Mouse (Mus musculus): Measurements from ENCODE around the gene Mdm1. TPM values are rescaled to one million over a fixed set of nuclear protein-coding genes. Genes with fewer than 3 reads are reported as not detected.
"Not testable (repeated sequence)": the region's sequence is repeated elsewhere in the genome, so short reads cannot be mapped to it uniquely, and the experiment has no call there.

Gene Mdm1
- total RNA-seq, 2 experiments from 2014 or later = 1.7 to 2.6 TPM

GRCm38 (mm10) chr10:118178735-118179151, 37.1 kb downstream of the Mdm1 start:
- Histone ChIP-seq H3K27ac (no peak overlapping the region), H3K4me3 (no peak overlapping the region)
- TF ChIP-seq CTCF (IDR thresholded peaks at IDR 0.05) = no peak
- DNase-seq = no peak
- intact Hi-C loops (cut with DNase I) = no loop called here

GRCm38 (mm10) chr10:118179265-118179664, 37.7 kb downstream of the Mdm1 start:
- Histone ChIP-seq H3K4me3 (no peak overlapping the region), H3K27ac (no peak overlapping the region)
- intact Hi-C loops (cut with DNase I) = no loop called here
- no peak for DNase-seq
- no peak for TF ChIP-seq CTCF (IDR thresholded peaks at IDR 0.05)

GRCm38 (mm10) chr10:118195150-118195549, 53.5 kb downstream of the Mdm1 start:
- H3K27ac ChIP-seq; DNase-seq; intact Hi-C loops (cut with DNase I); H3K4me3 ChIP-seq: not testable (repeated sequence)

- Histone ChIP-seq H3K27ac (no peak within 1 kb of the TSS), H3K4me3 (no peak within 1 kb of the TSS)
- intact Hi-C loops (cut with DNase I) = no loop called here
- DNase-seq = no peak
- no peak for TF ChIP-seq CTCF (IDR thresholded peaks at IDR 0.05)
These were observed 63.0 kb downstream of the Mdm1 start, which contains the start of gene Il22 for GRCm38 (mm10) chr10:118204642-118205041. Gene Il22 (plus strand): TSS chr10:118204942.

- H3K27ac ChIP-seq; H3K4me3 ChIP-seq; intact Hi-C loops (cut with DNase I); DNase-seq: not testable (repeated sequence)
These were observed 74.2 kb downstream of the Mdm1 start for GRCm38 (mm10) chr10:118215719-118216393.

Other genes with a start within 250 kb of the Mdm1 start
- gene Il22, start 63.1 kb downstream of the Mdm1 start, total RNA-seq (2021) = not detected
- gene Gm32717, start 99.0 kb downstream of the Mdm1 start, total RNA-seq (2021) = under 1 TPM; 0.54 to 0.59 TPM
- gene Gm32802, start 116.9 kb downstream of the Mdm1 start, total RNA-seq (2021) = under 1 TPM; 0.54 to 0.59 TPM
- not detected for gene Iltifb, start 153.2 kb downstream of the Mdm1 start, total RNA-seq (2021)
- gene Gm9040, start 185.2 kb downstream of the Mdm1 start, total RNA-seq (2021) = not detected
- not detected for gene Gm9044, start 190.6 kb downstream of the Mdm1 start, total RNA-seq (2021)
- gene Gm9045, start 196.0 kb downstream of the Mdm1 start, total RNA-seq (2021) = not detected
- gene Gm9046, start 201.4 kb downstream of the Mdm1 start, total RNA-seq (2021) = not detected
- gene Gm9048, start 206.9 kb downstream of the Mdm1 start, total RNA-seq (2021) = not detected
- not detected for gene Gm9049, start 212.3 kb downstream of the Mdm1 start, total RNA-seq (2021)

All from gastrocnemius, adult 2 months (tissue).